Mouse (Mus musculus) bone marrow, adult 2 months (tissue): ENCODE data around the gene S1pr5. TPM values are rescaled to one million over a fixed set of nuclear protein-coding genes. Genes with fewer than 3 reads are reported as not detected.
A peak's percentile ranks its signal among the peaks of the same experiment; 100 is the strongest.

Source experiments
- H3K27ac ChIP-seq: fragments of 200-500 bp; 2 replicates; pipeline ENCODE4 v1.5.1; 2012; ENCODE audit warnings: low read depth, mild to moderate bottlenecking, control low read depth, inconsistent platforms, low read length; ENCODE audit not compliant: control insufficient read depth, poor library complexity, insufficient read depth
- H3K4me1 ChIP-seq: fragments of 200-500 bp; 2 replicates; pipeline ENCODE4 v1.6.1; 2011; ENCODE audit warnings: low read length; ENCODE audit not compliant: control insufficient read depth, insufficient read depth
- H3K4me3 ChIP-seq: fragments of 200-500 bp; replicated peaks from 2 replicates; pipeline ENCODE3; 2011; ENCODE audit warnings: mild to moderate bottlenecking, low read depth, low read length, control low read depth; ENCODE audit not compliant: control insufficient read depth
- CTCF ChIP-seq: fragments of 200-500 bp; IDR thresholded peaks from 2 replicates; pipeline ENCODE4 v1.5.1; 2011; ENCODE audit warnings: low read length, control low read depth; ENCODE audit not compliant: control insufficient read depth, insufficient read depth
- POLR2A ChIP-seq: fragments of 200-500 bp; IDR thresholded peaks from 2 replicates; pipeline ENCODE4 v1.6.1; 2011; ENCODE audit warnings: low read depth, mild to moderate bottlenecking, control low read depth, low read length, borderline replicate concordance; ENCODE audit not compliant: control insufficient read depth
- WGBS: fragments of 180-500 bp; shearing (Covaris S2); methylation state at CpG from one replicate; pipeline ENCODE4 v1.1.7; 2018; 5-methylcytosine and 5-hydroxymethylcytosine counted together
- polyA plus RNA-seq: library from polyadenylated mRNA; stranded (reverse); fragments of >200 nt; gene quantifications from 2 replicates; pipeline ENCODE4 v1.2.4, GENCODE M21; 2011; ENCODE audit warnings: low replicate concordance; ENCODE audit not compliant: missing spikeins, insufficient read depth, insufficient read length

Gene S1pr5
- polyA plus RNA-seq, 1 experiment = 1.00 TPM

DNA sequence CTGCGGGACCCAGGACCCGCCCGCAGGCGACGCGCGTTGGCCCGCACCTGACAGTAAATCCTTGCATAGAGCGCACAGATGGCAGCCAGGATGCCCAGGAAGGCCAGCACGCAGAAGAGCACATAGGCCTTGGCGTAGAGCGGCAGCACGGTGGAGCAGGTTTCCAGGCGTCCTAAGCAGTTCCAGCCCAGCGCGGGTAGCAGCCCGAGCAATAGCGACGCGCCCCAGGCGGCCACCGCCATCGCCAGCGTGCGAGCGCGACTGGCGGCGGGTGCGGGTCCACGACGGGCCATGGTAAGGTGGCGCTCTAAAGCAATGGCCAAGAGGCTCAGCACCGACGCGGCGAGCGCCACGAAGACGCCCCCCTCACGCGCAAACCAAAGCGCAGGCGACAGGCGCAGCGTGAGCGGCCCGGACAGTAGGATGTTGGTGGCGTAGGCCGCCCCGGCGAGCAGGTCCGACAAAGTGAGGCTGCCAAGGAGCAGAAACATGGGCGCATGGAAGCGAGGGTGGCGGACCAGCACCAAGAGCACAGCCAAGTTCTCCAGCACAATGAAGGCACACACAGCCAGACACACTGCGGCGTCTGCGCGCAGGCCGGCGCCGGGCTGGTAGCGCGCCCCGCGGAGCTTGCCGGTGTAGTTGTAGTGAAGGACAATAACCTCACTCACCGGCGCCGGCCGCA lies 3.7 kb downstream of the S1pr5 start:
- Histone ChIP-seq H3K27ac (no peak overlapping the region), H3K4me3 (peak overlapping the region; percentile 48), H3K4me1 (peaks cover 3% of the 10 kb centered on the region)
- TF ChIP-seq POLR2A = no peak
- no peak for TF ChIP-seq CTCF
- WGBS = 2% methylated on average over 72 of the region's 72 CpGs

DNA sequence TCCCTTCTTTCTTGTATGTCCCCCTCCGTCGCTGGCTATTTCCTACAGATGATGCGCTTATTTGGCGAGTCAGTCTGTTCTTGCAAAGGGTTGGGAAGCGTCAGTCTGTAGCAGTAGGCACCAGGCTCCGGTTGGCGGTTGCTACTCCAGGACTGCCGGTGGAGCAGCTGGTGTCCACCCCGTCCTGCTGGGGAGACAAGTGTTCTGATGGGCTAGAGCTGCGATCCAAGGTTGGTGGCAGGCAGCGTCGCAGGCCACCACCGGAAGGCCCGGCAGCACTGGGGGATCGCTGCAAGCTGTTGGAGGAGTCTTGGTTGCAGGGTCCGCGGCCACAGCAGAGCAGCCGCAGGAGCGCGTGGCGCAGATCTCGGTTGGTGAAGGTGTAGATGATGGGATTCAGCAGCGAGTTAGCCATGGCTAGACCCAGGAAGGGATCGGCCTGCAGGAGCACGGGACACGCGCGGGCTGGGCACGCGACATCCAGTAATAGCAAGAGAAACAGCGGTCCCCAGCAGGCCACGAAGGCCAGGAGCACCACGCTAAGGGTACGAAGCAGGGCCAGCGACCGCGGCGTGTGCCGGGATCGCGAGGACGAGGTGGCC lies 4.3 kb downstream of the S1pr5 start:
- no peak overlapping the region for H3K4me3 ChIP-seq
- 11% methylated on average over 42 of the region's 42 CpGs for WGBS

DNA sequence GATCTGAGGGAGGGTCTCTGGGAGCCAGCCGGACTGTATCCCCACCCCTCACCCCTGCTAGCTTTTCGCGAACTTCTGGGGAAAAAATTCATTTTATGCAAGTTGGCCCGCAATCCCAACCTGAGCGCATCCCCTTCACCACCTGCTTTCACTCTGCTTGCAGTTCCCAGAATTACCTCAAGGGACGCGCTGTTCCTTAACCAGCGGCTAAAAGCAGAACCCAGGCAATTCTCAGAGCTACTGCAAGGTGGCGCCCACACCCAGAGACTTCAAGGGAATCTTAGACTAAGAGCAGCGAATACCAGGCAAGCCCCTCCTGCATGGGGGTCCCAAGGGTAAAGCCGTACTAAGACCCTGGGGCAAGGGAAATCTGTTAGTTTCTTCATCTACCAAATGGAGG lies 6.9 kb downstream of the S1pr5 start:
- H3K4me1 ChIP-seq = peaks cover 10% of the 10 kb centered on the region
- TF ChIP-seq CTCF = peak; percentile 96
- no peak for TF ChIP-seq POLR2A
- no peak overlapping the region for H3K4me3 ChIP-seq
- 3% methylated on average over 11 of the region's 11 CpGs for WGBS
- H3K27ac ChIP-seq = no peak overlapping the region

More for the DNA sequence above, 4.3 kb downstream of the S1pr5 start:
- Histone ChIP-seq H3K27ac (no peak overlapping the region), H3K4me1 (peaks cover 4% of the 10 kb centered on the region)
- TF ChIP-seq CTCF = no peak
- TF ChIP-seq POLR2A = no peak

DNA sequence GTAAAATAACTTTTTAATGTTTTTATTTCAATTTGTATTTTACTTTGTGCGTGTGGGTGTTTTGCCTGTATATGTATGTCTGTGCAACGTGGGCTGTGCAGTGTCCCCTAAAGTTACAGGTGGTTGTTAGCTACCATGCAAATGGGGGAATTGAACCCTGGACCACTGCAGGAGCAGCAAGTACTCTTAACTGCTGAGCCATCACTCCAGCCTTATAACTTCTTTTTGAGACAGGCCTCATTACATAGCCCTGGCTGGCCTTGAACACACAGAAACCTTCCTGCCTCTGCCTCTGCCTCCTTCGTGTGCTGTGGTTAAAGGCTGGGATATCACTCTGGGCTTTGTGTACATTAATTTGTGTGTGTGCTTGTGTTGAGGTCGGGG lies 8.8 kb downstream of the S1pr5 start:
- H3K4me3 ChIP-seq = peak overlapping the region; percentile 67
- no peak for TF ChIP-seq CTCF
- no peak for TF ChIP-seq POLR2A
- H3K4me1 ChIP-seq = peaks cover 17% of the 10 kb centered on the region
- WGBS = 14% methylated on average over 4 of the region's 4 CpGs
- peak overlapping the region; percentile 98; the same call in 1 of the 2 replicates for H3K27ac ChIP-seq

DNA sequence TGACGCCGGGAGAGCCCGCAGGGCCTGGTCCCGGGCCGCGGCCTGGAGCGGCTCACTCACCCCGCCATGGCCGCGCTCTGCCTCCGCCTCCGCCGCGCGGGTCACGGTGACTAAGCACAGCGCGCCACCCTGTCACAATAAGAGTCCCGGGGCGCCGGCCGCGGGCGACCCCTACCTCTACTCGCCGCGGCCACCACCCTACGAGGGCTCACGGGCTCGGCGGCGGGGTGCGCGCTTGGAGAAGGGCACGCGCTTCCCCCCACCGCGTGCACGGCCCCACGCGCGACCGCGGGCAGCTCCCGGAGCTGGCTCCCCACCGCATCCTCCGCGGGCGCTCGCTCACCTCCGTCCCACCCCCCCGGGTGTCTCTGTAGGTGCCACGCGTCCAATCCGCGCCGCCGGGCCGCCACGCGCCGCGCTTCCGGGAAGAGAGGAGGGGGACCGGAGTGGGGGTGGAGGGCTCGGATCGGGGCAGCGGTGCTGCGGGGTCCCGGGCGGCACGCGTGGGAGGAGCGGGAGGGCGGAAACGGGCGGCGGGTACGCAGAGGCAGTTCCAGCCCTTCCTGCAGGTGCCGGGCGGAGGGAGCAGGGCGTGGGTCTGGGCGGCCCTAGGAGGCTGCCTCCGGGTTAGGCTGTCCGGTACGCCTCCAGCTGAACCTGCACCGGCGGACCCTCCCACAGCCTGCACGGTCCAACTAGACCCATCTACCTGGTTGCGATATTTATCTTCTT lies 9.3 kb downstream of the S1pr5 start, which contains the start of gene Keap1:
Gene Keap1, minus strand, starts transcription at position 629 of the 732 bp plus-strand sequence.
- no peak for TF ChIP-seq CTCF
- TF ChIP-seq POLR2A = peak; percentile 84
- WGBS = under 1% methylated on average over 90 of the region's 90 CpGs
- H3K4me3 ChIP-seq = peak within 1 kb of the TSS; percentile 67
- peaks cover 15% of the 10 kb centered on the region for H3K4me1 ChIP-seq
- peak within 1 kb of the TSS; percentile 98 for H3K27ac ChIP-seq

DNA sequence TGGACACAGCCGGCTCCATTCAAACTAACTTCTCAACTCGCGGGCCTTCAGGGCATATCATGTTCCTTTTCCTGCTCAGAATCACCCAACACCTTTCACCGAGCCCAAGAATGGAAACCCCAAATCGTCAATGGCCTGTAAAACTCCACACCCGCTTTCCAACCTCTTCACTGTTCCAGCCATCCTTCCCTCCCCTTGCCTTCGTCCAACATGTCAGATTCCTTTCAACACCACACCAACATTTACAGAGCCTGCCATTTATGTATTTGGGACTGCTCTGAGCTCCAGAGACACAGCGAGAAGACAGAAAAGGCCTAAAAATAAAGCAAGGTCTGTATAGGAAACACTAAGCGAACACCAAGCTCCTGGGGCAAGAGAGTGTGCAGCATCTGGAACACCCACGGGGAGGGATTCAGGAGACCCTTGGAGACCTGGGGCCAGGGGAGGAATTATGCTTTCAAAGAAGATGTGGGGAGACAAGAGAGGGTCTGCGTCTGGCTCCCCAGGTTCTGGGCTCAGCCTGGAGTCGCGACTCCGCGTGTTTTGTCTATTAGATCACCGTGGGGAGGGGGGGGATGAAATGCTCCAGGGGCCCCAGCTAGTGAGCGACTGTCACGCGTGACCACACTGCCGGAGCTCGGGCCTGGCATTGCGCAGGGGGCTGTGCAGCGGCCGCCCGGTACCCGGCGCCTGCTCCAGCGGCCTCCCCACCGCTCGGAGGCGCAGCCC lies 10.1 kb downstream of the S1pr5 start:
- TF ChIP-seq CTCF (no peak), POLR2A (no peak)
- Histone ChIP-seq H3K4me1 (peaks cover 15% of the 10 kb centered on the region), H3K27ac (peak overlapping the region; percentile 98), H3K4me3 (peak overlapping the region; percentile 67)
- WGBS = under 1% methylated on average over 31 of the region's 31 CpGs

DNA sequence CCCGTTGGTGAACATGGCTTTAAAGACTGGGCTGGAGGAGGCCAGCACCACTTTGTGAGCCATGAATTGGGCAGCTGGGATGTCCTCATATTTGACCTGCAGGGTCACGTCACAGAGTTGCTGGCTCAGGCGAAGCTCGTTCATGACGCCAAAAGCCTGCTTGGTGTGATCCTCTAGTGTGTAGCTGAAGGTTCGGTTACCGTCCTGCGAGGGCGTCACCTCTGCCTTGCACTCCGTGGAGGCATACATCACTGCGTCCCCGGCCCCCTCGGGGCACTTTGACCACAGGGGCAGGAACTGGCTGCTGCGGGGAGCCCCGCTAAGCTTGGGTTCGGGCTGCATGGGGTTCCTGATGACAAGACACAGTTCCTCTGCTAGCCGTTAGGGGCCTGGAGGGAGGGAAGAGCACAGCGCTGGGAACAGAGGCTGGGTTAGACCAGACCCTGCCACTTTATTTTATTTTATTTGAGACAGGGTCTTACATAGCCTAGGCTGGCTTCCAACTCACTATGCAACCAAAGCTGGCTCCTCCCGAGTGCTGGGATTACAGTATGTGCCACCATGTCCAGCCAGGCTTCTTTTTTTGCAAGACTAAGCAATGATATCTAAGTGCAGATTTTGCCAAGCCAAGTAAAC lies 10.8 kb downstream of the S1pr5 start:
- Histone ChIP-seq H3K4me1 (peaks cover 15% of the 10 kb centered on the region), H3K27ac (peak overlapping the region; percentile 98), H3K4me3 (peak overlapping the region; percentile 67)
- no peak for TF ChIP-seq POLR2A
- TF ChIP-seq CTCF = peak; percentile 41; the same call in 1 of the 2 replicates
- 8% methylated on average over 19 of the region's 19 CpGs for WGBS
